Comparison of ENCODE assay signal across 17 mouse cellular contexts in the genomic region with DNA sequence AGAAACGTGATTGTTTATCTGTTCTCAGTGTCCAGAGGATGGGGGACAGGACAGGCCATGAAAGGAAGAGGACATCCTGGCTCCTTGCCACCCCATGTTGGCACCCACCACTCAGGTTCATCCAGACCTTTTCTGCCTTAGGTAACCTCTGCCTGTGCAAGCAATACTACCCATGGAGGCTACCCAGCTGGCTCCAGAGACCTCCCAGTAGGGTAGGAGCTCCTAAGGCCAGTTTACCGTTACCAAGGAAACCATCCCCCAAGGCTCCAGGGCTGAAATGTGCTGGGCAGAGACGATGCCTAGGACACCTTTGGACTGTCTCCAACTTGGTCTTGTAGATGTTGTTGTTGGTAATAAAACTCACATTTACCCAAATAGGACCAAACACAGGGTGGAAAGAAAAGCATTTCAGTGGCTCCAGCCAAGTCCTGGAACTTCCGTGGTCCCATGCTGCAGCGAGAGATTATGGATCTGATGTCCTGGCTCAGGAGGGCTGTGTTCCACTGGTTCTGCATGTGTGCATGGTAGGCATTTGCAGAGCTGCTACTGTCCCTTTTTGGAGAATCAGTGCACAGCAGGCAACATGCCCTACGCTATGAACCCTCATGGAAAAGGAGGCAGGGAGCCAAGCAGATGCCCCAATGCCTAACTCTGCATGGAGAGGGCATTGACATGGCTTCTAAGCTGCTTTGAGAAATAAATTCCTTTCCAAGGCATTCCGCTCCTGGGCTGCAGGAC. TPM values are rescaled to one million over a fixed set of nuclear protein-coding genes. Genes with fewer than 3 reads are reported as not detected.
DNase-seq lines count a peak whose midpoint lies in the region; ATAC-seq lines count a peak whose summit lies in the region.
"Had no signal": no experiment of that assay in that cellular context is flagged by ENCODE, and none has a peak within 500 bp of the region (broad histone marks: within the 10 kb centered on the region; RNA-seq: fewer than 3 reads in every experiment).

No protein-coding gene starts in this region.

- H3K9ac ChIP-seq in embryonic facial prominence, embryonic 14.5 days (ENCODE audit: low read depth, low read length), result no peak overlapping the region
- no peak overlapping the region for H3K9ac ChIP-seq in lung, embryonic 16.5 days (ENCODE audit: low read length)
- no peak overlapping the region for H3K9ac ChIP-seq in forebrain, embryonic 14.5 days (ENCODE audit: low read length)
- H3K9ac ChIP-seq in neural tube, embryonic 13.5 days, result no peak overlapping the region
- H3K9ac ChIP-seq: liver, embryonic 12.5 days had no signal

- H3K9me3 ChIP-seq in embryonic facial prominence, embryonic 14.5 days (ENCODE audit: control insufficient read depth, low read length), result no peaks in the 10 kb centered on the region
- no peaks in the 10 kb centered on the region for H3K9me3 ChIP-seq in embryonic facial prominence, embryonic 10.5 days
- H3K9me3 ChIP-seq in lung, embryonic 16.5 days (ENCODE audit: control insufficient read depth, low read length), result no peaks in the 10 kb centered on the region
- H3K9me3 ChIP-seq in forebrain, embryonic 14.5 days (replicated peaks; ENCODE audit: control insufficient read depth, low read length), result no peaks in the 10 kb centered on the region
- 0 out of 2 replicates have a peak, but pooled peaks cover 4% of the 10 kb centered on the region for H3K9me3 ChIP-seq in neural tube, embryonic 13.5 days
- H3K9me3 ChIP-seq: liver, embryonic 12.5 days had no signal

- no peak for ATAC-seq in embryonic facial prominence, embryonic 14.5 days (ENCODE audit: low read depth)
- 0 out of 2 replicates have a peak, but pooled peaks have one; percentile 4 for ATAC-seq in lung, embryonic 16.5 days (ENCODE audit: low read depth)
- peak; percentile 65 for ATAC-seq in forebrain, embryonic 14.5 days
- ATAC-seq in neural tube, embryonic 13.5 days (ENCODE audit: low read depth), result peak; percentile 55
- ATAC-seq: intestine, postnatal 0 days had no signal

- H3K4me1 ChIP-seq in embryonic facial prominence, embryonic 14.5 days (ENCODE audit: control insufficient read depth, insufficient read depth, low read length), result no peaks in the 10 kb centered on the region
- peaks cover 11% of the 10 kb centered on the region for H3K4me1 ChIP-seq in embryonic facial prominence, embryonic 10.5 days
- peaks cover 2% of the 10 kb centered on the region; the same call in 1 of the 2 replicates for H3K4me1 ChIP-seq in lung, embryonic 16.5 days (replicated peaks; ENCODE audit: control insufficient read depth, insufficient read depth, low read length)
- H3K4me1 ChIP-seq in forebrain, embryonic 14.5 days (ENCODE audit: control insufficient read depth, insufficient read depth, low read length), result peaks cover 15% of the 10 kb centered on the region
- H3K4me1 ChIP-seq in neural tube, embryonic 13.5 days (replicated peaks), result peaks cover 24% of the 10 kb centered on the region
- H3K4me1 ChIP-seq: liver, embryonic 12.5 days had no signal

- H3K4me3 ChIP-seq in embryonic facial prominence, embryonic 14.5 days (ENCODE audit: low read depth, low read length), result no peak overlapping the region
- H3K4me3 ChIP-seq in embryonic facial prominence, embryonic 10.5 days, result no peak overlapping the region
- H3K4me3 ChIP-seq in lung, embryonic 16.5 days (ENCODE audit: low read length), result no peak overlapping the region
- no peak overlapping the region for H3K4me3 ChIP-seq in forebrain, embryonic 14.5 days (ENCODE audit: low read depth, low read length)
- H3K4me3 ChIP-seq in neural tube, embryonic 13.5 days, result no peak overlapping the region
- H3K4me3 ChIP-seq: liver, embryonic 12.5 days had no signal

- H3K27ac ChIP-seq in embryonic facial prominence, embryonic 14.5 days (replicated peaks; ENCODE audit: low read depth, low read length), result no peak overlapping the region
- H3K27ac ChIP-seq in embryonic facial prominence, embryonic 10.5 days (replicated peaks), result no peak overlapping the region
- no peak overlapping the region for H3K27ac ChIP-seq in lung, embryonic 16.5 days (ENCODE audit: low read length)
- peak overlapping the region; percentile 36; the same call in 1 of the 2 replicates for H3K27ac ChIP-seq in forebrain, embryonic 14.5 days (ENCODE audit: low read depth, low read length)
- H3K27ac ChIP-seq in neural tube, embryonic 13.5 days (replicated peaks), result peak overlapping the region; percentile 59
- H3K27ac ChIP-seq: liver, embryonic 12.5 days had no signal

- H3K4me2 ChIP-seq in embryonic facial prominence, embryonic 14.5 days (ENCODE audit: low read depth, low read length), result no peak overlapping the region
- H3K4me2 ChIP-seq in lung, embryonic 16.5 days (ENCODE audit: low read depth, low read length), result no peak overlapping the region
- H3K4me2 ChIP-seq in forebrain, embryonic 14.5 days (ENCODE audit: low read length), result no peak overlapping the region
- H3K4me2 ChIP-seq in neural tube, embryonic 13.5 days, result no peak overlapping the region
- H3K4me2 ChIP-seq: liver, embryonic 12.5 days had no signal

- no peaks in the 10 kb centered on the region for H3K27me3 ChIP-seq in embryonic facial prominence, embryonic 14.5 days (replicated peaks; ENCODE audit: control insufficient read depth, insufficient read depth, low read length)
- no peaks in the 10 kb centered on the region for H3K27me3 ChIP-seq in embryonic facial prominence, embryonic 10.5 days (replicated peaks; ENCODE audit: low read depth, poor library complexity, severe bottlenecking)
- H3K27me3 ChIP-seq in lung, embryonic 16.5 days (ENCODE audit: control insufficient read depth, insufficient read depth, low read depth, low read length), result no peaks in the 10 kb centered on the region
- H3K27me3 ChIP-seq in forebrain, embryonic 14.5 days (replicated peaks; ENCODE audit: control insufficient read depth, insufficient read depth, low read length), result no peaks in the 10 kb centered on the region
- peaks cover 20% of the 10 kb centered on the region for H3K27me3 ChIP-seq in neural tube, embryonic 13.5 days
- H3K27me3 ChIP-seq: liver, embryonic 12.5 days had no signal

- WGBS in embryonic facial prominence, embryonic 14.5 days, result 63% methylated on average over 7 of the region's 7 CpGs
- 73% methylated on average over 7 of the region's 7 CpGs for WGBS in embryonic facial prominence, embryonic 10.5 days
- WGBS in lung, embryonic 16.5 days, result 57% methylated on average over 7 of the region's 7 CpGs
- WGBS in forebrain, embryonic 14.5 days, result 63% methylated on average over 7 of the region's 7 CpGs
- 58% methylated on average over 7 of the region's 7 CpGs for WGBS in neural tube, embryonic 13.5 days

- no peaks in the 10 kb centered on the region for H3K36me3 ChIP-seq in embryonic facial prominence, embryonic 14.5 days (ENCODE audit: control insufficient read depth, insufficient read depth, low read length)
- H3K36me3 ChIP-seq in embryonic facial prominence, embryonic 10.5 days (replicated peaks), result no peaks in the 10 kb centered on the region
- no peaks in the 10 kb centered on the region for H3K36me3 ChIP-seq in lung, embryonic 16.5 days (ENCODE audit: control insufficient read depth, insufficient read depth, low read length)
- no peaks in the 10 kb centered on the region for H3K36me3 ChIP-seq in forebrain, embryonic 14.5 days (ENCODE audit: control insufficient read depth, insufficient read depth, low read length)
- H3K36me3 ChIP-seq in neural tube, embryonic 13.5 days, result no peaks in the 10 kb centered on the region
- H3K36me3 ChIP-seq: liver, embryonic 12.5 days had no signal

- DNase-seq in embryonic facial prominence, embryonic 14.5 days (ENCODE audit: low spot score), result peak; percentile 31
- no peak for DNase-seq in embryonic facial prominence, embryonic 10.5 days (ENCODE audit: low spot score)
- no peak for DNase-seq in lung, adult 18-20 months
- DNase-seq in forebrain, embryonic 14.5 days (ENCODE audit: low spot score), result peak; percentile 68
- DNase-seq in kidney, adult 8-10 months, result no peak
- DNase-seq in frontal cortex, postnatal 14 days (ENCODE audit: low spot score in 2 of 2), result no peak
- DNase-seq: adrenal gland, postnatal 14 days; heart, adult 18-20 months; heart, postnatal 10 days; kidney, postnatal 25 days; right cerebral cortex, adult 18-20 months; thymus, adult 2 months had no signal

RNA-seq across cellular contexts. Expression of gene 4933407L21Rik, which starts 6.0 kb away (rescaled TPM):
- polyA plus RNA-seq in embryonic facial prominence, embryonic 14.5 days (2014; fragmentation: Nextera tagmentation; extraction: Ambion mirVana), result 0.43 and 0.54 TPM in 2 replicates
- polyA plus RNA-seq in embryonic facial prominence, embryonic 10.5 days (2016; fragmentation: Nextera tagmentation; extraction: Ambion mirVana), result 0.22 TPM in 1 of 2 replicates, not detected in the other
- polyA plus RNA-seq in lung, embryonic 16.5 days (2015; fragmentation: Nextera tagmentation; extraction: Ambion mirVana), result 0.25 and 0.39 TPM in 2 replicates
- polyA plus RNA-seq in forebrain, embryonic 14.5 days (2014; fragmentation: Nextera tagmentation; extraction: Ambion mirVana), result 4.0 and 4.2 TPM in 2 replicates
- 2.7 and 3.5 TPM in 2 replicates for polyA plus RNA-seq in neural tube, embryonic 13.5 days (2015; fragmentation: Nextera tagmentation; extraction: Ambion mirVana)
- polyA plus RNA-seq: embryonic facial prominence, embryonic 11.5 days; liver, embryonic 12.5 days had no signal

RNA-seq across cellular contexts. Expression of gene Itm2c, which starts 28.2 kb away (rescaled TPM):
- 158 and 177 TPM in 2 replicates for polyA plus RNA-seq in embryonic facial prominence, embryonic 14.5 days (2014; fragmentation: Nextera tagmentation; extraction: Ambion mirVana)
- 168 and 177 TPM in 2 replicates for polyA plus RNA-seq in embryonic facial prominence, embryonic 10.5 days (2016; fragmentation: Nextera tagmentation; extraction: Ambion mirVana)
- polyA plus RNA-seq in lung, embryonic 16.5 days (2015; fragmentation: Nextera tagmentation; extraction: Ambion mirVana), result 210 and 215 TPM in 2 replicates
- polyA plus RNA-seq in forebrain, embryonic 14.5 days (2014; fragmentation: Nextera tagmentation; extraction: Ambion mirVana), result 149 and 157 TPM in 2 replicates
- 148 and 155 TPM in 2 replicates for polyA plus RNA-seq in neural tube, embryonic 13.5 days (2015; fragmentation: Nextera tagmentation; extraction: Ambion mirVana)

RNA-seq across cellular contexts. Expression of gene Gpr55, which starts 38.5 kb away (rescaled TPM):
- polyA plus RNA-seq in embryonic facial prominence, embryonic 14.5 days (2014; fragmentation: Nextera tagmentation; extraction: Ambion mirVana), result not detected in 2 replicates
- polyA plus RNA-seq in embryonic facial prominence, embryonic 10.5 days (2016; fragmentation: Nextera tagmentation; extraction: Ambion mirVana), result not detected in 2 replicates
- polyA plus RNA-seq in lung, embryonic 16.5 days (2015; fragmentation: Nextera tagmentation; extraction: Ambion mirVana), result 0.05 TPM in 1 of 2 replicates, not detected in the other
- 0.05 TPM in 1 of 2 replicates, not detected in the other for polyA plus RNA-seq in forebrain, embryonic 14.5 days (2014; fragmentation: Nextera tagmentation; extraction: Ambion mirVana)
- 0.12 TPM in 1 of 2 replicates, not detected in the other for polyA plus RNA-seq in neural tube, embryonic 13.5 days (2015; fragmentation: Nextera tagmentation; extraction: Ambion mirVana)
- polyA plus RNA-seq: embryonic facial prominence, embryonic 11.5 days; liver, embryonic 12.5 days had no signal

Comparison
In these comparisons a context has a peak if more than half of its experiments do, and no peak if none do; other contexts are left out.
1. DNase-seq: peak in embryonic facial prominence, embryonic 14.5 days (single experiment) and forebrain, embryonic 14.5 days (single experiment); none in embryonic facial prominence, embryonic 10.5 days (single experiment), lung, adult 18-20 months (0 of 2), kidney, adult 8-10 months (0 of 2) and frontal cortex, postnatal 14 days (0 of 2).
2. H3K27ac ChIP-seq: peak in forebrain, embryonic 14.5 days (single experiment) and neural tube, embryonic 13.5 days (single experiment); none in embryonic facial prominence, embryonic 14.5 days (single experiment), embryonic facial prominence, embryonic 10.5 days (single experiment) and lung, embryonic 16.5 days (single experiment).